Comparison of ENCODE assay signal across 22 mouse cellular contexts in the genomic region with DNA sequence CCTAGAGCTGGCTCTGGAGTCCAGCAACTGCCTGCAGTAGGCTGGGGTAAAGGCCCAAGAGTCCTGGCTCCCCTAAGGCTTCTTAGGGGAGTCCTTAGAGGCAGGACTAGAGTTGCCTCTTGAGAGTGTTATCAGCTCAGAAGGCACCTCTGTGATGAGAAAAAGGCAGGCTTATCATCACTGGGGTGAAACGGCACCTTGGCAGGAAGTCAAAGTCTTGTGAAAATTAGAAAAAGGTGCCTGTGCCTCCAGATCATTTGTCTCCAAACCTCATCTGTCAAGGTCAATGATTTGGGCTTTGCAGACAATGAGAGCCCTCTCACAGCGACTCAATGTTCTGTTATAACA.
DNase-seq lines count a peak whose midpoint lies in the region; ATAC-seq and TF ChIP-seq lines count a peak whose summit lies in the region.
"Had no signal": no experiment of that assay in that cellular context is flagged by ENCODE, and none has a peak within 500 bp of the region (broad histone marks: within the 10 kb centered on the region; RNA-seq: fewer than 3 reads in every experiment).

No protein-coding gene starts in this region.

- H3K9me3 ChIP-seq in liver, embryonic 11.5 days (ENCODE audit: control insufficient read depth, low read length), result no peaks in the 10 kb centered on the region
- H3K9me3 ChIP-seq: forebrain, embryonic 12.5 days; hindbrain, embryonic 10.5 days; hindbrain, embryonic 15.5 days; lung, embryonic 15.5 days; midbrain, embryonic 12.5 days had no signal

- DNase-seq in liver, adult 2 months (ENCODE audit: extremely low read depth, low read depth, low spot score), result no peak
- DNase-seq in liver, embryonic 11.5 days (ENCODE audit: low spot score), result no peak
- peak; percentile 78 for DNase-seq in MEL-GATA-1-ER (ENCODE audit: extremely low read depth, low read depth)
- no peak for DNase-seq in cerebellum, adult 18-20 months
- DNase-seq in c-Kit-positive CD71-positive TER-119-positive erythroid progenitor cells, embryonic 14.5 days (ENCODE audit: low spot score), result no peak
- DNase-seq in embryo, embryonic 9.5 days (ENCODE audit: extremely low spot score), result no peak
- DNase-seq: B cell, adult 2 months; cerebellum, adult 9-10 months; cerebellum, postnatal 36 days; forebrain, postnatal 0 days; heart, postnatal 14 days; kidney, postnatal 36 days; liver; right cerebral cortex, postnatal 25 days had no signal

- WGBS in liver, adult 2 months, result 23% methylated on average over 2 of the region's 2 CpGs
- 42% methylated on average over 2 of the region's 2 CpGs for WGBS in liver, embryonic 11.5 days

- no peak overlapping the region for H3K4me2 ChIP-seq in liver, embryonic 11.5 days
- H3K4me2 ChIP-seq: forebrain, embryonic 12.5 days; hindbrain, embryonic 15.5 days; lung, embryonic 15.5 days; midbrain, embryonic 12.5 days; neural tube, embryonic 13.5 days had no signal

- no peaks in the 10 kb centered on the region for H3K79me2 ChIP-seq in liver, adult 2 months (ENCODE audit: control insufficient read depth, insufficient read depth, low read length)

- peaks cover 5% of the 10 kb centered on the region for H3K4me1 ChIP-seq in liver, adult 2 months (ENCODE audit: control insufficient read depth, insufficient read depth, low read length)
- no peaks in the 10 kb centered on the region for H3K4me1 ChIP-seq in liver, embryonic 11.5 days (replicated peaks; ENCODE audit: control insufficient read depth, insufficient read depth, low read length)
- H3K4me1 ChIP-seq: forebrain, embryonic 12.5 days; hindbrain, embryonic 10.5 days; hindbrain, embryonic 15.5 days; lung, embryonic 15.5 days; neural tube, embryonic 13.5 days had no signal

- no peak for TF ChIP-seq CTCF in liver, adult 2 months (IDR thresholded peaks at IDR 0.05; ENCODE audit: low read depth, low read length)

- peak overlapping the region; percentile 73 for H3K27ac ChIP-seq in liver, adult 2 months (replicated peaks; ENCODE audit: insufficient read depth, low read depth, low read length)
- no peak overlapping the region for H3K27ac ChIP-seq in liver, embryonic 11.5 days (ENCODE audit: low read depth, low read length)
- H3K27ac ChIP-seq: forebrain, embryonic 12.5 days; hindbrain, embryonic 10.5 days; hindbrain, embryonic 15.5 days; lung, embryonic 15.5 days; midbrain, embryonic 12.5 days; neural tube, embryonic 13.5 days had no signal

- no peaks in the 10 kb centered on the region for H3K27me3 ChIP-seq in liver, adult 2 months (ENCODE audit: control insufficient read depth, insufficient read depth, low read length)
- no peaks in the 10 kb centered on the region for H3K27me3 ChIP-seq in liver, embryonic 11.5 days (replicated peaks; ENCODE audit: control insufficient read depth, insufficient read depth, low read length)
- H3K27me3 ChIP-seq: forebrain, embryonic 12.5 days; hindbrain, embryonic 15.5 days; lung, embryonic 15.5 days; midbrain, embryonic 12.5 days; neural tube, embryonic 13.5 days had no signal

- peak overlapping the region; percentile 15; the same call in 1 of the 2 replicates for H3K9ac ChIP-seq in liver, adult 2 months (ENCODE audit: low read depth, low read length)
- no peak overlapping the region for H3K9ac ChIP-seq in liver, embryonic 11.5 days (ENCODE audit: low read depth, low read length)
- H3K9ac ChIP-seq: forebrain, embryonic 12.5 days; forebrain, postnatal 0 days; hindbrain, embryonic 15.5 days; lung, embryonic 15.5 days; midbrain, embryonic 12.5 days; neural tube, embryonic 13.5 days had no signal

- no peak for ATAC-seq in liver, embryonic 11.5 days (replicated peaks; ENCODE audit: low FRiP score)
- peak; percentile 76 for ATAC-seq in megakaryocyte progenitor cell, adult 5-6 weeks (replicated peaks; ENCODE audit: poor library complexity)
- ATAC-seq: forebrain, postnatal 0 days had no signal

- H3K4me3 ChIP-seq in liver, adult 2 months (ENCODE audit: insufficient read depth, low read depth, low read length), result no peak overlapping the region
- no peak overlapping the region for H3K4me3 ChIP-seq in liver, embryonic 11.5 days (ENCODE audit: low read depth, low read length)
- H3K4me3 ChIP-seq: erythroblast, embryonic 14.5 days; forebrain, embryonic 12.5 days; hindbrain, embryonic 10.5 days; hindbrain, embryonic 15.5 days; lung, embryonic 15.5 days; midbrain, embryonic 12.5 days; neural tube, embryonic 13.5 days had no signal

- no peak for TF ChIP-seq POLR2A in liver, adult 2 months (IDR thresholded peaks at IDR 0.05; ENCODE audit: extremely low read depth, insufficient read depth, low read length)

- no peaks in the 10 kb centered on the region for H3K36me3 ChIP-seq in liver, adult 2 months (ENCODE audit: control insufficient read depth, insufficient read depth, low read length)
- no peaks in the 10 kb centered on the region for H3K36me3 ChIP-seq in liver, embryonic 11.5 days (ENCODE audit: control insufficient read depth, insufficient read depth, low read length)
- H3K36me3 ChIP-seq: forebrain, embryonic 12.5 days; hindbrain, embryonic 10.5 days; hindbrain, embryonic 15.5 days; lung, embryonic 15.5 days; midbrain, embryonic 12.5 days; neural tube, embryonic 13.5 days had no signal
